Mouse (Mus musculus): ENCODE measurements at regions not wholly inside any gene's neighbourhood (a gene's known extent, or its start where the extent isn't known, plus 50 kb on each side); places are given as distances from the start of the nearest gene placed in this dataset.

DNA sequence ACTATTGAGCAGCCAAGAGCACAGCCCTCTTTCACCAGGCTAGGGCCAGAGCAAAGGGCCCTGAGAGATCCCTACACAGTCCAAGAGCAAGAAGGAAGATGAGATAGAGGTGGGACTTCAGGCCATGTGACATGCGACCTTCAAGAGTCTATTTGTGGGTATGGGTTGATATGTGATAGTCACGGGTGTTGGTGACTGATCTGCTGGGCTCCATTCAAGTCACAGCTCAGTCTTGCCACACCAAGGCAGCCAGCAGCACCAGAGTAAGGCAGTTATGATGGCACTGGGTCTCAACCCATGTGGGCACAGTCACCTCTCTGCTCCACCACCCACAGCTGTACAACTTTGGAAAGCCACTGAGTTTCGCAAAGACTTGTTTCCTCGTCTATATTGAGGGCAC, 60.0 kb upstream of the Pkdcc start:
- peaks cover 18% of the 10 kb centered on the region; the same call in 1 of the 2 replicates for H3K27me3 ChIP-seq
- H3K4me2 ChIP-seq: no peak overlapping the region
- no peak for ATAC-seq (ENCODE audit: low read depth)
- H3K9me3 ChIP-seq: no peaks in the 10 kb centered on the region
- 92% methylated on average over 4 of the region's 4 CpGs for WGBS
- H3K9ac ChIP-seq: no peak overlapping the region
- H3K4me3 ChIP-seq: no peak overlapping the region
- peaks cover 9% of the 10 kb centered on the region; the same call in 1 of the 2 replicates for H3K4me1 ChIP-seq (replicated peaks)
- no peak overlapping the region for H3K27ac ChIP-seq (replicated peaks)
- H3K36me3 ChIP-seq: no peaks in the 10 kb centered on the region

- Histone ChIP-seq H3K4me1 (replicated peaks) (peaks cover 9% of the 10 kb centered on the region; the same call in 1 of the 2 replicates), H3K27ac (replicated peaks) (no peak overlapping the region), H3K27me3 (peaks cover 18% of the 10 kb centered on the region), H3K4me3 (no peak overlapping the region), H3K4me2 (no peak overlapping the region), H3K36me3 (no peaks in the 10 kb centered on the region), H3K9me3 (no peaks in the 10 kb centered on the region), H3K9ac (no peak overlapping the region)
- WGBS: 8% methylated on average over 8 of the region's 8 CpGs
- ATAC-seq (ENCODE audit: low read depth): no peak
These were observed 58.4 kb upstream of the Pkdcc start for GRCm38 (mm10) chr17:83156682-83157081.

GRCm38 (mm10) chr17:83158053-83158452, 57.0 kb upstream of the Pkdcc start:
- no peaks in the 10 kb centered on the region for H3K36me3 ChIP-seq
- H3K9me3 ChIP-seq: no peaks in the 10 kb centered on the region
- H3K9ac ChIP-seq: no peak overlapping the region
- no peak for ATAC-seq (ENCODE audit: low read depth)
- H3K4me2 ChIP-seq: no peak overlapping the region
- 90% methylated on average over 6 of the region's 6 CpGs for WGBS
- no peak overlapping the region for H3K4me3 ChIP-seq
- peaks cover 9% of the 10 kb centered on the region; the same call in 1 of the 2 replicates for H3K4me1 ChIP-seq (replicated peaks)
- peaks cover 18% of the 10 kb centered on the region for H3K27me3 ChIP-seq
- H3K27ac ChIP-seq (replicated peaks): no peak overlapping the region

DNA sequence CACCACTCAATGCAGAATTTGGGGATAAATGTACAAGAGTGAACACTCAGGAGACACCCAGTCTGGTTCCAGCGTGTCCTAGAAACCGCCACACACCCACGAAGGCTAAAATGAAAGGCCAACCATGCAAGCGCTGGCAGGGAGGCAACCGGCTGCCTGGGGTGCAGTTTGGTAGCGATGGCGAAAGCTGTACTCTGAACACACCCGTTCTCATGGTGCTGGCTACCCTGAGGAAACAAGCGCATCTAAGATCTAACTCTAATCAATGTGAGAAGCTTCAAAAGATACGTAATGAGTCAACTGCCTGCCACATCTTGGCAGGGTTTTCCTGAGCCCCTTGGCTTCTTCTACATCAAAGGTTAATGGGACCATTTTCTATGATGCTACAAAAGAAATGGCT, 56.4 kb upstream of the Pkdcc start:
- 89% methylated on average over 10 of the region's 10 CpGs for WGBS
- H3K27ac ChIP-seq (replicated peaks): no peak overlapping the region
- no peaks in the 10 kb centered on the region for H3K9me3 ChIP-seq
- no peak overlapping the region for H3K4me2 ChIP-seq
- peaks cover 18% of the 10 kb centered on the region for H3K27me3 ChIP-seq
- no peak overlapping the region for H3K4me3 ChIP-seq
- H3K4me1 ChIP-seq (replicated peaks): peaks cover 9% of the 10 kb centered on the region; the same call in 1 of the 2 replicates
- no peak overlapping the region for H3K9ac ChIP-seq
- no peak for ATAC-seq (ENCODE audit: low read depth)
- no peaks in the 10 kb centered on the region for H3K36me3 ChIP-seq

DNA sequence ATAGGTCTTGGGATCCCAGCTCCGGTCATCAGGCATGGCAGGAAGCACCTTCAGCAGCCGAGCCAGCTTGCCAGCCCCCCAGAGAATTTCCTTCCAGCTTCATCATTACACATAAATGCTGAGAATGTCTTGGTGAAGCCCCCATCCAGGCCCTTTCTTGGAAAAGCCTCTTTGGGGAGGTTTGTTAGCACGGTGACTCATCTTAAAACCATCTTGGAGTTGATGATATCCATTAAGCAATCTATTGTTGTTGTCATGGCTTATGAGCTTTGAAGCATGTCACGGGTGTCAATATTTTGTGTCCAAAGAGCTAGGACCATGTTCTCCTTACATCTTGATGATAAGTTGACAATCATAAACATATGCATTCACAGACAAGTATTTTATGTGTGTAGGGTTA, 55.5 kb upstream of the Pkdcc start:
- Histone ChIP-seq H3K4me1 (replicated peaks) (peaks cover 9% of the 10 kb centered on the region; the same call in 1 of the 2 replicates), H3K36me3 (no peaks in the 10 kb centered on the region), H3K4me2 (no peak overlapping the region), H3K9me3 (no peaks in the 10 kb centered on the region), H3K27me3 (peaks cover 19% of the 10 kb centered on the region), H3K27ac (replicated peaks) (no peak overlapping the region), H3K9ac (no peak overlapping the region), H3K4me3 (no peak overlapping the region)
- no peak for ATAC-seq (ENCODE audit: low read depth)
- 90% methylated on average over 4 of the region's 4 CpGs for WGBS

- Histone ChIP-seq H3K4me3 (no peak overlapping the region), H3K4me2 (no peak overlapping the region), H3K9ac (no peak overlapping the region), H3K36me3 (no peaks in the 10 kb centered on the region), H3K4me1 (replicated peaks) (peaks cover 9% of the 10 kb centered on the region; the same call in 1 of the 2 replicates), H3K27me3 (peaks cover 19% of the 10 kb centered on the region), H3K27ac (replicated peaks) (no peak overlapping the region), H3K9me3 (no peaks in the 10 kb centered on the region)
- no peak for ATAC-seq (ENCODE audit: low read depth)
- 91% methylated on average over 4 of the region's 4 CpGs for WGBS
These were observed 54.8 kb upstream of the Pkdcc start for GRCm38 (mm10) chr17:83160296-83160695.

DNA sequence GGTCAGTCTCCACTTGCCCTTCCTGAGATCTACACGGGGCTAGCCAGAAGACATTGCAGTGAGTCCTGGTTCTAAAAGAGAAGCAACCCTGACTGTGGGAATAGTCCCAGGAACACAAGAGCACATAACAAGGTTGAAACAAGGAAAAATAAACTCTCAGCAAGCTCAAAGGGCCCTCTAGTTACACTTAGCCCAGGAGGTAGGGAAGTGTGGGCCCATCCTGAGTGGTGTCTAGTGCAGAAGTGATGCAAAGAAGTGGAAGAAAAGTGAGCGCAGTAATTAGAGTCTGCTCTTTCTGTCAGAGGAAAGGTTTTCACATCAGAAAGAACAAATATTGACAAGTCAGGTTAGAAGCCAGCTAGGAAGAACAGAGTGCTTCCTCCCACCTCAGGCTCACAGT, 53.4 kb upstream of the Pkdcc start:
- Histone ChIP-seq H3K4me2 (no peak overlapping the region), H3K27ac (replicated peaks) (no peak overlapping the region), H3K4me3 (no peak overlapping the region), H3K4me1 (replicated peaks) (peaks cover 11% of the 10 kb centered on the region), H3K9ac (no peak overlapping the region), H3K36me3 (no peaks in the 10 kb centered on the region), H3K9me3 (no peaks in the 10 kb centered on the region), H3K27me3 (peaks cover 12% of the 10 kb centered on the region; the same call in 1 of the 2 replicates)
- no peak for ATAC-seq (ENCODE audit: low read depth)
- 85% methylated on average over 2 of the region's 2 CpGs for WGBS

DNA sequence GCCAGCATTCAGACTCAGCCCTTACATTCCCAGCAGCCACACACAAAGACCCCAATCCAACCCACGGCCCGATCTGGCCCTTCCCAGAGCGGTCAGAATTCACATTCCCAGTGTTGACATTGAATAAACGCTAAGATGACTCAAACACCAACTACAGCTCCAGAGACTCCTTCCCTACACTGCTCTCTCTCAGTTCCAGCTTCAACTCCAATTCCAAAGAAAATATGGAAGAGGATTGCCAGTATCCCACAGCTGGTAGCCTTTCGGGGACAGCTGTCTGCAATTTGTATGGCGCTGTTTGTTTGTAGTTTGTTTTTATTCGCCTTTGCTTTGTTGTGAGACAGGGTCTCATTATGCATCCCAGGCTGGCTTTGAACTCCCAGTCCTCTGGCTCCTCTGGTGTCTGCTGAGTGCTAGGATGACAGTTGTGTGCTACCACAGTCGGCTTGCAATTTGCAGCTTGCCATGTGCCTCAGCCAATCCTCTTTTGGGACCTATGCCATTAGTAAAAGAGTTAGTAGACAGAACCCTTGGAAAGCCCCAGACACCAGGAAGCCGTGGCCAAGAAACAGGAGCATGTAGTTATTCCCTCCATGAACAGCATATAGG, 51.0 kb upstream of the Pkdcc start:
- H3K9ac ChIP-seq: no peak overlapping the region
- no peak overlapping the region for H3K27ac ChIP-seq (replicated peaks)
- WGBS: 36% methylated on average over 9 of the region's 9 CpGs
- H3K27me3 ChIP-seq: peaks cover 10% of the 10 kb centered on the region
- H3K4me2 ChIP-seq: no peak overlapping the region
- H3K4me3 ChIP-seq: no peak overlapping the region
- H3K4me1 ChIP-seq (replicated peaks): peaks cover 20% of the 10 kb centered on the region
- no peaks in the 10 kb centered on the region for H3K36me3 ChIP-seq
- no peak for ATAC-seq (ENCODE audit: low read depth)
- H3K9me3 ChIP-seq: no peaks in the 10 kb centered on the region

- WGBS: 34% methylated on average over 4 of the region's 4 CpGs
- no peak for ATAC-seq (ENCODE audit: low read depth)
- H3K4me1 ChIP-seq (replicated peaks): peaks cover 20% of the 10 kb centered on the region
- H3K9ac ChIP-seq: no peak overlapping the region
- H3K27me3 ChIP-seq: peaks cover 10% of the 10 kb centered on the region
- no peak overlapping the region for H3K4me2 ChIP-seq
- no peaks in the 10 kb centered on the region for H3K36me3 ChIP-seq
- no peaks in the 10 kb centered on the region for H3K9me3 ChIP-seq
- no peak overlapping the region for H3K4me3 ChIP-seq
- H3K27ac ChIP-seq (replicated peaks): no peak overlapping the region
These were observed 50.4 kb upstream of the Pkdcc start for GRCm38 (mm10) chr17:83164728-83165127.

DNA sequence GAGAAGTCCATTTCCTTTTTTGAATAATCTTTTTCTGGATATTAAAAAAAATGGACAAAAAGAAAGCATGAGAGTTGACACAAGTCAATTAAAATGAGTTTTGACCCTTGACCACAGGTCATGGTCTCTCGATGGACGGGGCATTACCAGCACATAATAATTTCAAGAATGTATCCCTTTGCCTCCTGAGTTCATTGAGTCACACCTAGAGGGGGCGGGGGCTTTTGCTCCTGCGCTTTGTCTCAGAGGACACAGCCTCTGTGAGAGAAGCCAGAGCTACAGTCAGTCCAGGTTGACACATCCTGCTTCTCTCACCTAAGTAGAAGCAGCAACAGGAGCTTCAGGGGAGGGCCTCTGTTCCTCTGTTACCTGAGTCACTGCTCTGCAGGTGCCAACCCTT, 50.0 kb upstream of the Pkdcc start:
- no peak overlapping the region for H3K27ac ChIP-seq (replicated peaks)
- H3K9me3 ChIP-seq: no peaks in the 10 kb centered on the region
- H3K4me2 ChIP-seq: no peak overlapping the region
- no peak overlapping the region for H3K4me3 ChIP-seq
- H3K4me1 ChIP-seq (replicated peaks): peaks cover 20% of the 10 kb centered on the region
- WGBS: 61% methylated on average over 4 of the region's 4 CpGs
- no peaks in the 10 kb centered on the region for H3K36me3 ChIP-seq
- H3K27me3 ChIP-seq: peaks cover 10% of the 10 kb centered on the region
- no peak for ATAC-seq (ENCODE audit: low read depth)
- no peak overlapping the region for H3K9ac ChIP-seq
